Mouse (Mus musculus) cerebellum, postnatal 36 days (tissue): Measurements from ENCODE around the gene Sobp.

Experiments used
- DNase-seq, 2 experiments: peaks; one replicate each; pipeline ENCODE4 v3.0.0; 2021 to 2022; ENCODE audit warnings: mixed read lengths in 2 of 2

Sobp gene

DNA sequence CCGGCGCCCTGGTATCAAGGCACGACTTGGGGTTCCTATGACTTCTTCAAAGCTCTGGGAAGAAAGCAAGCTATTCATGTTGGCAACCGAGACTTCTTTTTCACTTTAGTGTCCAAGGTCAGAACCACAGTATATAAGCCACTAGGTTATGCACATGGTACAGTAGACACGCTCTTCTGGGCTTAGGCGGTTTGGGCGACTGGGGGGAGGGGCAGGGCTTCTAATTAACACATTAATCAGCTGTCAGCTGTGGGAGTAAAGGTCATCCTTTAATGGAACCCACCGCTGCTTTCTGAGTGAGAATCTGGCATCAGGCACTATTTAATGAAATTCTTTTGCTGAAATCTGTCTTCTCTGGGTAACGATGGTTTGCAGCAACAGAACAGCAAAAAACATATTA is 147.3 kb downstream of the Sobp start:
- no peak for DNase-seq

GRCm38 (mm10) chr10:43023454-43024194 is 150.7 kb downstream of the Sobp start:
- no peak for DNase-seq

GRCm38 (mm10) chr10:43022190-43022761 is 152.1 kb downstream of the Sobp start:
- DNase-seq, result peak; percentile 13 to 22

GRCm38 (mm10) chr10:43021512-43022116 is 152.7 kb downstream of the Sobp start:
- peak; percentile 60 to 61 for DNase-seq

GRCm38 (mm10) chr10:43021017-43021416 is 153.3 kb downstream of the Sobp start:
- peak; percentile 64 to 66 for DNase-seq

- no peak for DNase-seq
Measured at GRCm38 (mm10) chr10:43014782-43015181, 159.5 kb downstream of the Sobp start.

- no peak for DNase-seq
Measured at GRCm38 (mm10) chr10:43014358-43014757, 160.0 kb downstream of the Sobp start.

DNA sequence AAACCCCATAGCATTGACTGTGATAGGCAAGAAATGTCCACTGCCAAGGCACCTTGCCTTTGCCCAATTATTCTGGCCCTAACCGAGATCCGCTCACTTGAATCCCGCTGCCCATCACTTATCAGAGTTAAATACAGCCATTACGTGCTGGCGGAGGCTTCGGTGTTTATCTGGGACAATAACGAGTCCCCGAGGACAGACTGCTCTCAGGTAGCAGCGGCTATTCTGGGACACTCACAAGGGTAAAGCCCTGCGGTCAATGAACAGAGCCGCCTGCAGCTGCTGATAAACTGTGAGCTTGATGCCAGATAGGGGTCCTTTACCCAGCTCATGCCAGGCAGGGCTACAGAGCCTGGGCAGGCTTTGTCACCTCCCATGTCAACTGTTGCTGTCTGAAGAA is 166.2 kb downstream of the Sobp start:
- no peak for DNase-seq

GRCm38 (mm10) chr10:43006534-43006933 is 167.8 kb downstream of the Sobp start:
- DNase-seq, result no peak

DNA sequence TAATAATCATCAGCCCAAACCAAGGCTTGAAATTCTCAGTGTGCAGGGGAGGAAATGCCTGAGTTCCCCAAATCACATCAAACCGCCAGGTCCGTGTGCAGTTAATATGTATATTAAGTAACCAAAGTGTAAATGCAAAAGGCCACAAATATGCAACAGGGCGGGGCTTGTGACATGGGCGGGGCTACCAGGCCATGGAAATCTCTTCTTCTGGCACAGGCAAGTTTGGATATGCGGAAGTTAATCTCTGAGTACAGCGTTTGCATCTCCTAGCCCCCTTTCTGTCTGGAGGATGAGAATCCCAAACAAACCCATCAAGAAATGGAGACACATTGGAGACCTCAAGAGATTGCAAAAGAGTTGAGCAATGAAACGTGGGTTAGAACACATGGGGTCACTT is 168.7 kb downstream of the Sobp start:
- no peak for DNase-seq

DNA sequence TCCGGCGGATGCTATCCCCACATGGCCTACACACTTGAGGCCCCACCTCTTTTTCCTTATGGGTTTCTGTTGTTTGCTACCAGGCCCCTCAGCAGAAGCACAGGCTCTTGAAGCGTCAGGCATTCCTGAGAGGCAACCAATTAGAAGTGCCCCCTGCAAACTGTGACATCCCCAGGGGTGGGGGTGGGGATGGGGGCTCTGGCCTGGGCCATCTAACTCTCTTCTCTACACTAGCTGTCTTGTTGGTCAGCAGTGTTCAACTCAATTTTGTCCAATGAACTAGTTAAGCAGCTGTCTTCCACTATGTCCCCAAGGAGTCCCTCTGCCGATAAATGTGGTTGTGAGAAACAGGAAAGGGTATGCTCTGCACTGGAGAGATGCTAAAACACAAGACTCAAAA is 169.3 kb downstream of the Sobp start:
- DNase-seq, result no peak

- DNase-seq, result no peak
Measured at GRCm38 (mm10) chr10:43004174-43004734, 170.1 kb downstream of the Sobp start.

- no peak for DNase-seq
Measured at GRCm38 (mm10) chr10:43003466-43003757, 170.9 kb downstream of the Sobp start.

- no peak for DNase-seq
Measured at GRCm38 (mm10) chr10:43002721-43003465, 171.4 kb downstream of the Sobp start.

GRCm38 (mm10) chr10:43002066-43002678 is 172.2 kb downstream of the Sobp start:
- DNase-seq, result no peak

DNA sequence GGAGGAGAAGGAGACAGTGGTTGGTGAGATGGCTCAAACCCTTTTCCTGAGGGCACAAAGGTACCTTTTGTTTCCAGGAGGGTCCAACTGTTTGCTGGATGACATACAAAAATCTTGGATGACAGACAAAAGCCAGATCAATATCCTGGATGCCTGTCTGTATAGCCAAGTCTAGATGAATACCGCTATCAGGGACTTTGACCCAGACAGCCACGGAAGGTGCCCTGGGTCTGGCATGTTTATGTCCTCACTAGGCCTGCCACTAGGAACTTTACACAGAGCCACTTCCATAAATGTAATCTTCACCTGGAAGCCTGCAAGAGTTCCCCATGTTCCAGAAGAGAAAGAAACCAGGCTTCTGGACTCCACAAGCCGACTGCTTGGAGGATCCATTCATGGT is 172.9 kb downstream of the Sobp start:
- no peak for DNase-seq

DNA sequence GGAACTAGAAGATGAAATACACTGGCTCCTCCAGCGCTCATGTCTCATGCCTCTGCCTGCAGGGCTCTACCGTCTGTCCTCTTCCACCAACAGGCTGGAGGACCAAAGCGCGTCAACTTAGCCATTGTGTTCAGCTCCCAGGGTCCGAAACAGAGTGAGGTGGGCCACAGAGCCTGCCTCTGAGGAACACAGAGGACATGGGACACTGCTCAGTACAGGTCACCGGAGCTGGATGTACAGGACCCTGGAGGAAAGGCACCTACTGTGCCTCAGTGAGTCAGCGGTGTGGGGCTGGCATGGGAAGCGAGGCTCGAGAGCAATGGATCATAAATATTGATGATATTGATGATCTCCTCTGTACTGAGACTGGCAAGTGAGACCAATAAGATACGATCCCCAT is 175.0 kb downstream of the Sobp start:
- no peak for DNase-seq

- no peak for DNase-seq
Measured at GRCm38 (mm10) chr10:42997278-42997677, 177.1 kb downstream of the Sobp start.

DNA sequence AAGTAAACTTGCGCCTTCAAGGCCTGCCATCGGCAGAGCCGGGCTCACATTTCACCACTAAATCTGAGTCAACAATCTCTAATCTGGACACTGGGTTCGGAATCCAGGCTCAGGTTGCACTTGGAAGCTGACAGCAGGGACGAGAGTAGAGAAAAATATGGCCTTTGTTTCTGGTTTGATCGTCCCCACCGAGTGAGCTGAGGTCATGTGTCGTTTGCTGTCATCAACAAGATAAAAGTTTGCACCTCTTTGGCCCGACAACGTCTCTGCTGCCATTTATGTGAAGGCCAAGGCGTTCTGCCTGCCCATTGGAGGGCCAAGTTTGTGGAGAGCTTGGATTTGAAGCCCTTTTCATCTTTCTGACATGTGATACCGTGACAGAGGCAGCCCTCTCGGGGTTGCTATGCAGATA is 178.8 kb downstream of the Sobp start:
- no peak for DNase-seq

DNA sequence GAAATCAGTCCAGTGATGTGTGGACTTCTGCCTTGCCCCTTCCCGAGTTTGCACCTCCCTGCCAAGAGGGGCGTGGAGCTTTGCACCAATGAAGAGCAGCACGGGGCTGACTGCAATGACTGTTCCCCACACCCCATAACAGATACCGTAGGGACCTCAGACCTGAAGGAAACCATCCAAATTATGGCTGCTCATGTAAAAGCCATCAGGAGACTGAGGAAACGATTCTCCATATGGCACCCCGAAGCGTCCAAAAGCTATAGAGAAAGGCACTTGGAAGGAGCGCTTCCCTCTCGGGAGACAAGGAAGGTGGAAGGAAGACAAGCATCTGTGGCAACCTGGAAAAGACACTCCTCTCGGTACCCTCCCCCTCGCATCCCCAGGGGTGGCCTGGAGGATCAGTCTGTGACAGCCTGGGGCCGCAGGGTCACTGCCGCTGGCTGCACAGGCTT is 180.0 kb downstream of the Sobp start:
- peak; percentile 26 to 27 for DNase-seq

- DNase-seq, result no peak
Measured at GRCm38 (mm10) chr10:42991018-42991417, 183.3 kb downstream of the Sobp start.

DNA sequence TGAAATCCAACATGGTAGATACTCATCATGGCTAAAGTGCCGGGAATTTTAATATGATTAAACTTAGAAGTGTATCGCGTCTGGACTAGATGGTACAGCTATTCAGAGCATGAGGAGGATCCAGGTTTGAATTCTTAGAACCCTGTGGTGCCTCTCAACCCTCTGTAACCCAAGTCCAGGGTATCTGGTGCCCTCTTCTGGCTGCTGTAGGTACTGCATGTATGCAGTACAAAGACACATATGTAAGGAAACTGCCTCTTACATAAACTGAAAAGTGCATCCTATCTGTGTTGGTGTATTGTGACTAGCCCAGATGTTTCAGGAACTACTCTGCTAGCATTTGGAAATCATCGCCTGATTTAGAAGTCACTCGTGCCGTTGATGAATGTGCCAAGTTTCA is 184.4 kb downstream of the Sobp start:
- DNase-seq, result peak; percentile 73 to 76

- no peak for DNase-seq
Measured at GRCm38 (mm10) chr10:42988627-42989026, 185.7 kb downstream of the Sobp start.
